Mouse (Mus musculus) kidney, embryonic 15.5 days (tissue): ENCODE results near the gene Pex11g. TPM values are rescaled to one million over a fixed set of nuclear protein-coding genes. Genes with fewer than 3 reads are reported as not detected.
A peak's percentile ranks its signal among the peaks of the same experiment; 100 is the strongest.

Experiments
- ATAC-seq: fragments of 200-750 bp; cut with Nextera tagmentation; replicated peaks from 2 replicates; pipeline ENCODE4 v1.8.0; 2017; ENCODE audit warnings: moderate TSS enrichment; ENCODE audit not compliant: low FRiP score
- H3K27ac ChIP-seq: fragments of 300-500 bp; sonication (generic); 2 replicates; pipeline ENCODE4 v1.5.1; 2015; ENCODE audit warnings: mild to moderate bottlenecking, inconsistent platforms
- H3K27me3 ChIP-seq: fragments of 300-500 bp; sonication (generic); 2 replicates; pipeline ENCODE4 v1.6.1; 2015; ENCODE audit warnings: inconsistent platforms
- H3K36me3 ChIP-seq: fragments of 300-500 bp; sonication (generic); 2 replicates; pipeline ENCODE4 v1.6.1; 2015; ENCODE audit warnings: inconsistent platforms
- H3K4me1 ChIP-seq: fragments of 300-500 bp; sonication (generic); 2 replicates; pipeline ENCODE4 v1.6.1; 2015; ENCODE audit warnings: inconsistent platforms
- H3K4me2 ChIP-seq: fragments of 300-500 bp; sonication (generic); 2 replicates; pipeline ENCODE4 v1.6.1; 2015; ENCODE audit warnings: moderate library complexity, mild to moderate bottlenecking, inconsistent platforms
- H3K4me3 ChIP-seq: fragments of 300-500 bp; sonication (generic); replicated peaks from 2 replicates; pipeline ENCODE4 v1.5.1; 2015; ENCODE audit warnings: mild to moderate bottlenecking, inconsistent platforms
- H3K9ac ChIP-seq: fragments of 300-500 bp; sonication (generic); 2 replicates; pipeline ENCODE4 v1.6.1; 2015; ENCODE audit warnings: mild to moderate bottlenecking, inconsistent platforms
- H3K9me3 ChIP-seq: fragments of 300-500 bp; sonication (generic); replicated peaks from 2 replicates; pipeline ENCODE4 v1.6.1; 2016; ENCODE audit warnings: inconsistent platforms
- WGBS: fragments of 180-500 bp; shearing (Covaris S2); methylation state at CpG from one replicate; pipeline ENCODE4 v1.1.7; 2015; ENCODE audit warnings: mixed read lengths; 5-methylcytosine and 5-hydroxymethylcytosine counted together
- polyA plus RNA-seq: library from polyadenylated mRNA; unstranded; fragments of >200 nt; fragmentation: Nextera tagmentation; extraction: Ambion mirVana; gene quantifications from 2 replicates; pipeline ENCODE4 v1.2.1, GENCODE M21; 2015

Pex11g gene
- polyA plus RNA-seq, 1 experiment from 2014 or later, result 7.5 TPM

DNA sequence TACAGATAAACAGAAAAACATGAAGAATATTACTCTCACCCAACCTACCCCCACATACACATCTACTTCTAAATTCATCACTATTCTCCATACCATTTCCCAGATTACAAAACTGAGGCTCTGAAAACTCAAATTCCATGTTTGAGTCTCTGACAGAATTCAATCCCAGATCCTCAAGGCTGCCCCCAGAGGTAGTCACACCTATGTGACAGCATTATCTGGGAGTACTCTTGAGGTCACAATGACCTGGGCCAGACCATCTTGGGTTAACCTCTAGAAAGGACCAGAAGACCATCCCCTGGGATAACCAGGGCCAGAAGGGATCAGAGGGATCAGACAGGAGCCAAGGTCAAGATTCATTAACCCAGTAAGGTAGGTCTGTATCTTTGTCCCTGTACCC, 3.1 kb upstream of the Pex11g start, which contains the start of gene Tex45:
TSS of gene Tex45 (plus strand) at position 301 of the 400 bp plus-strand sequence.
- H3K4me2 ChIP-seq, result no peak within 1 kb of the TSS
- H3K4me3 ChIP-seq, result no peak within 1 kb of the TSS
- H3K9ac ChIP-seq, result no peak within 1 kb of the TSS
- H3K36me3 ChIP-seq, result no peaks in the 10 kb centered on the region
- no peak for ATAC-seq
- H3K27me3 ChIP-seq, result peaks cover 6% of the 10 kb centered on the region; the same call in 1 of the 2 replicates
- no peaks in the 10 kb centered on the region for H3K9me3 ChIP-seq
- no peak within 1 kb of the TSS for H3K27ac ChIP-seq
- H3K4me1 ChIP-seq, result peaks cover 14% of the 10 kb centered on the region

DNA sequence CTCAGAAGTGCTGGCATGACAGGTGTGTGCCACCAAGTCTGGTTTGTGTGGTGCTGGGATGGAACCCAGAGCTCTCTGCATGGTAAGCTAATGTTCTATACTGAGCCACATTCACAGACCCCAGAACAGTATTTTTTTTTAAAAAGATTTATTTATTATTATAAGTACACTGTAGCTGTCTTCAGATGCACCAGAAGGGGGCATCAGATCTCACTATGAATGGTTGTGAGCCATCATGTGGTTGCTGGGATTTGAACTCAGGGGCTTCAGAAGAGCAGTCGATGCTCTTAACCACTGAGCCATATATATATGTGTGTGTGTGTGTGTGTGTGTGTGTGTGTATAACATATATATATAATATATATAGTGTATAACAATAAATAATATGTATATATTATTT, 1.4 kb upstream of the Pex11g start:
- ATAC-seq, result no peak
- Histone ChIP-seq H3K4me2 (no peak overlapping the region), H3K27me3 (no peaks in the 10 kb centered on the region), H3K36me3 (no peaks in the 10 kb centered on the region), H3K4me1 (peaks cover 14% of the 10 kb centered on the region), H3K27ac (no peak overlapping the region), H3K9me3 (no peaks in the 10 kb centered on the region), H3K4me3 (no peak overlapping the region), H3K9ac (no peak overlapping the region)
- WGBS, result 100% methylated on average over 1 of the region's 1 CpGs

DNA sequence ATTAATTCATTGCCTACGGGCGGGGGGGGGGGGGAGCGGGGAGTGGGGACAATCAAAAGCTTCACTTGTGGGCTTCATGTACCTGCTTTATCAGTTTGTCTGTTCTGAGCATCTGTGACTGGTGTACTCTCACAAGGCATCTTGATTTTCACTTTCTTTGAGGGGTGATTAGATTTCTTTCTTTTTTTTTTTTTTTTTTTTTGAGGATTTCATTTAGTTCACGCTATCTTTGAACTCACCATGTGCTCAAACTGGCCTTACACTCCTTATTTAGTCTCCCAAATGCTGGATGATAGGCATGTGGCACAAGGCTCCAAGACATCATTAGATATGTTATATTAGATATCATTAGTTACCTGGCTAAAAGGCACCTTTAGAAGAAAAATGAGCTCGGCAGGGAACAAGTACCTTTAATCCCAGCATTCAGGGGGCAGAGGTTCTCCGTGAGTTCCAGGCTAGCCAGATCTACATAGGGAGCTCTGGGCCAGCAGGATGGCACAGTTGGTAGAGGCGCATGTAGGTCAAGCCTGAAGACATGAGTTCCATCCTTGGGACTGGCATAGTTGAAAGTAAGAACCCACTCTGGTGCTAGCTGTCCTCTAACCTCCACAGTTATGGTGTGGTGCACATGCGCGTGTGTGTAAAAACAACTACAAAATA, 536 bp upstream of the Pex11g start:
- Histone ChIP-seq H3K4me2 (peak overlapping the region; percentile 78), H3K9me3 (no peaks in the 10 kb centered on the region), H3K36me3 (no peaks in the 10 kb centered on the region), H3K9ac (peak overlapping the region; percentile 53; the same call in 1 of the 2 replicates), H3K27ac (peak overlapping the region; percentile 81), H3K4me1 (peaks cover 14% of the 10 kb centered on the region), H3K4me3 (peak overlapping the region; percentile 50), H3K27me3 (no peaks in the 10 kb centered on the region)
- ATAC-seq, result peak; percentile 9
- 52% methylated on average over 9 of the region's 9 CpGs for WGBS

DNA sequence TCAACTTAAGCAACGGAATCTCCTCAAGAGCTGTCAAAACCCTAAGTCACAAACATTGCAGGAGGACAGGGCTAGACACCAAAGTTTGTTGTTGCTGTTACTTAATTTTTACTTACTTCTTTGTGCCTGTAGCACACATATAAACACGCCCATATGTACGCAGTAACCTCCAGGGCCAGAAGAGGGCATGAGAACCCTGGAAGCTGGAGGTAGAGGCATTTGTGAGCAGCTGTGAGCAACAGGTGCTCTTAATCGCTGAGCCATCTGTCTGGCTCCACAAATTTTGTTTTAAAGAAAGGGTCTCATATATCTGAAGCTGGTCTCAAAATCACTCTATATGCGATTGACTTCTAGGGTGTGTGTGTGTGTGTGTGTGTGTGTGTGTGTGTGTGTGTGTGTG, 3.2 kb downstream of the Pex11g start:
- Histone ChIP-seq H3K4me2 (no peak overlapping the region), H3K27me3 (no peaks in the 10 kb centered on the region), H3K27ac (no peak overlapping the region), H3K36me3 (no peaks in the 10 kb centered on the region), H3K9me3 (no peaks in the 10 kb centered on the region), H3K9ac (no peak overlapping the region), H3K4me3 (no peak overlapping the region), H3K4me1 (peaks cover 11% of the 10 kb centered on the region)
- 0 out of 2 replicates have a peak, but pooled peaks have one; percentile 11 for ATAC-seq
- 53% methylated on average over 5 of the region's 5 CpGs for WGBS

DNA sequence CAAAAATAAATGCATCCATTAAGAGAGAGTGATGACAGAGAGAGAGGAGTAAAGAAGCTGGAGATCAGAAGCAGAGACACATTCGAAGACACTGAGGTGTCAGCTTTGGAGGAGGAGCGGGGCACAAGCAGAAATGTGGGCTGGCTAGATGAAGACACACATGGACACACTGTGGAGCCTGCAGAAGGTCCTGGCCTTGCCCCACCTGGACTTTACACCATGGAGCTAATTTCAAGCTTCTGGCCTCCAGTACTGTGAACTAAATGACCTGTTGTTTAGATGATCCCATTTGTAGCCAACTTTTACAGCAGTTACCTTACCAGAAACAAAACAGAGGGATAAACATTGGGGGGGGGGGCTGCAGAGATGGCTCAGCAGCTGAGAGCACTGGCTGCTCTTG, 4.2 kb downstream of the Pex11g start:
- Histone ChIP-seq H3K4me2 (no peak overlapping the region), H3K9ac (no peak overlapping the region), H3K4me3 (no peak overlapping the region), H3K36me3 (0 out of 2 replicates have a peak, but pooled peaks cover 2% of the 10 kb centered on the region), H3K9me3 (no peaks in the 10 kb centered on the region), H3K27me3 (no peaks in the 10 kb centered on the region), H3K27ac (no peak overlapping the region), H3K4me1 (peaks cover 10% of the 10 kb centered on the region)
- WGBS, result 88% methylated on average over 2 of the region's 2 CpGs
- ATAC-seq, result no peak

DNA sequence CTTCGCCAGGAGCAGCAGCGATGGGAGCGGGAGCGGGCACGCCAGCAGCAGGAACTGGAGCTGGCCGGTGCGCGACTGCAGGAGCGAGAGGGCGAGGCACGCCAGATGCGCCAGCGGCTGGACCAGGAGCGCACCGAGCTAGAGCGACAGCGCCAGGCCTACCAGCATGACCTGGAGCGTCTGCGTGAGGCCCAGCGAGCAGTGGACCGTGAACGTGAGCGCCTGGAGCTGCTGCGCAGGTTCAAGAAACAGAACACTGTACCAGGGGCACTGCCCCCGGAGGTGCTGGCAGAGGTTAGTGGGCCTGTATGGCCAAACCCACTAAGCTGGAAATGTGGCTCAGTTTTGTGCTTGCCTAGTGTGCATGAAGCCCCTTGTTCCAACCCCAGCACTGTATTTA, 15.5 kb downstream of the Pex11g start:
- H3K9ac ChIP-seq, result no peak overlapping the region
- no peak overlapping the region for H3K4me3 ChIP-seq
- WGBS, result 87% methylated on average over 25 of the region's 25 CpGs
- H3K36me3 ChIP-seq, result peaks cover 98% of the 10 kb centered on the region
- ATAC-seq, result 0 out of 2 replicates have a peak, but pooled peaks have one; percentile 47
- H3K27ac ChIP-seq, result no peak overlapping the region
- H3K27me3 ChIP-seq, result no peaks in the 10 kb centered on the region
- H3K9me3 ChIP-seq, result no peaks in the 10 kb centered on the region
- no peaks in the 10 kb centered on the region for H3K4me1 ChIP-seq
- H3K4me2 ChIP-seq, result no peak overlapping the region

DNA sequence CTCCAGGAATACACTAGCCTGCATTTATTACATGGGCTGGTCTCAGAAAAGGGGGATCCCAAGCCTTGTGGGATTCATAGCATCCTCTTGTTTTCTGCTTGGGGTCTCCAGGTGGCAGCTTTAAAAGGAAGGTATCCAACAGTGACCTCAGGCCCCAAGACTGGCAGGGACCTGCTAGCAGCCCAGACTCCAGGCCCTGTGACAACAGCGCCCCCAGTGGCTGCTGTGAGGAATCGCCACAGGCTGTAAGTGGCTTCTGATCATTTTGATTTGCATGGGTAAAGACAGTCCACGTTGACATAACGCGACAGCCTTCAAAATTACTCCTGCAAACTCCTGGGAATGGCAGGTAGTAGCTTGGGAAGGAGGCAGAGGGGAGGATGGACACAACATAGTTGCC, 16.8 kb downstream of the Pex11g start:
- no peaks in the 10 kb centered on the region for H3K9me3 ChIP-seq
- peaks cover 97% of the 10 kb centered on the region for H3K36me3 ChIP-seq
- H3K4me3 ChIP-seq, result no peak overlapping the region
- no peak overlapping the region for H3K4me2 ChIP-seq
- 39% methylated on average over 5 of the region's 5 CpGs for WGBS
- ATAC-seq, result no peak
- H3K9ac ChIP-seq, result no peak overlapping the region
- H3K27ac ChIP-seq, result no peak overlapping the region
- no peaks in the 10 kb centered on the region for H3K4me1 ChIP-seq
- H3K27me3 ChIP-seq, result no peaks in the 10 kb centered on the region

DNA sequence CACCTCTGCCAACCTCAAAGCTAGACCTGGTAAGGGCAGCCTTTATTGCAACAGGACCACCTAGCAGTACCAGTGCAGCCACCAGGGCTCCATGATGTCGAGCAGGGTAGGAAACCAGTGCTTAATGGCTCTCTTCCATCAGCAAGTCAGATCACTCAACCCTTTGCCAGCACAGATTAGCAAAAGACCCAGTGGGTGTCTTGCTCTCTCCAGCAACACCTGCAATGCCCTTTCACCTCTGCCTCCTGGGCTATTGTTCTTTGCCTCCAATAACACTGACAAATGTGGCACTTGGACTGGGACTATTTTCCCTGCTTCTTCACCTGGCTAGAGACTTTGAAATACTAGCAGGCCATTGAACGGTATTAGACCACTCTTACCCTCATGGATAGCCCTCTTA, 18.3 kb downstream of the Pex11g start:
- no peaks in the 10 kb centered on the region for H3K9me3 ChIP-seq
- H3K27ac ChIP-seq, result no peak overlapping the region
- peaks cover 90% of the 10 kb centered on the region for H3K36me3 ChIP-seq
- no peaks in the 10 kb centered on the region for H3K27me3 ChIP-seq
- WGBS, result 90% methylated on average over 2 of the region's 2 CpGs
- no peak overlapping the region for H3K4me2 ChIP-seq
- H3K4me3 ChIP-seq, result no peak overlapping the region
- no peaks in the 10 kb centered on the region for H3K4me1 ChIP-seq
- no peak overlapping the region for H3K9ac ChIP-seq
- no peak for ATAC-seq

DNA sequence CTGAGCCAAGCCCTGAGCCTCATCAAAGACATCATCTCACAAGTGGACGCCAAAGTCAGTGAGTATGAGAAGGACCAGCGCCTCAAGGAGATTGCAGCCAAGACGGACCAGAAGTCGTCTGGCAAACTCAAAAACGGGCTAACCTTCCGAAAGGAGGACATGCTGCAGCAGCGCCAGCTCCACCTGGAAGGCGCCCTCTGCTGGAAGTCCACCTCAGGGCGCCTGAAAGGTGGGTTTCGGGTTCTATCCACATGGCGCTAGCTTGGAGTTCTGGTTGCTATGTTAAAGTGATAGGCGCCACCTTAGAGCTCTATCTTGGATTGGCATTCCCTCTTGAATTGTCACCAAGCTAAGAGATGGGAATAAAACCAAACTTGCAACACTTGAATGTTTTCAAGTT, 28.0 kb downstream of the Pex11g start:
- no peak overlapping the region for H3K4me3 ChIP-seq
- no peak overlapping the region for H3K9ac ChIP-seq
- no peaks in the 10 kb centered on the region for H3K9me3 ChIP-seq
- H3K27ac ChIP-seq, result no peak overlapping the region
- no peak for ATAC-seq
- no peak overlapping the region for H3K4me2 ChIP-seq
- no peaks in the 10 kb centered on the region for H3K27me3 ChIP-seq
- peaks cover 85% of the 10 kb centered on the region for H3K36me3 ChIP-seq
- no peaks in the 10 kb centered on the region for H3K4me1 ChIP-seq
- WGBS, result 86% methylated on average over 12 of the region's 12 CpGs

DNA sequence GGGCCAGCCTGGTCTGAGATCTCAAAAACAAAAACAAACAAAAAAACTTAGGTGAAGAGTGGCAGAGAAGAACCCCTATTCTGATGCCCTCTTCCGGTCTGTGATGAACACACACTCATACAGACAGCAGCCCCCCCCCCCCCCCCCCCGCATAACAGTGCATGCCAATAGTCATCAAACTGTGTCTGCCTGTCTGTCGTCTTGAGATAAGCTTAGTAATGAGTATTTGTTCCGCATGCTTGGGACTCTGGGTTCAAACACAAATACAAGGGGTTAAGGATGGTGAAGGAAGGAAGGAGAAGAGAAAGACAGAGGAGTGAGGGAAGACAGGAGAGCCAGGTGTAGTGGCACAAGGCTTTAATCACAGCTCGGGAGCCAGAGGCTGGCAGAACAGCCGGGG, 31.0 kb downstream of the Pex11g start:
- WGBS, result 85% methylated on average over 6 of the region's 6 CpGs
- Histone ChIP-seq H3K27me3 (no peaks in the 10 kb centered on the region), H3K4me2 (no peak overlapping the region), H3K9me3 (no peaks in the 10 kb centered on the region), H3K4me1 (no peaks in the 10 kb centered on the region), H3K36me3 (peaks cover 97% of the 10 kb centered on the region), H3K9ac (no peak overlapping the region), H3K27ac (no peak overlapping the region), H3K4me3 (no peak overlapping the region)
- ATAC-seq, result no peak

DNA sequence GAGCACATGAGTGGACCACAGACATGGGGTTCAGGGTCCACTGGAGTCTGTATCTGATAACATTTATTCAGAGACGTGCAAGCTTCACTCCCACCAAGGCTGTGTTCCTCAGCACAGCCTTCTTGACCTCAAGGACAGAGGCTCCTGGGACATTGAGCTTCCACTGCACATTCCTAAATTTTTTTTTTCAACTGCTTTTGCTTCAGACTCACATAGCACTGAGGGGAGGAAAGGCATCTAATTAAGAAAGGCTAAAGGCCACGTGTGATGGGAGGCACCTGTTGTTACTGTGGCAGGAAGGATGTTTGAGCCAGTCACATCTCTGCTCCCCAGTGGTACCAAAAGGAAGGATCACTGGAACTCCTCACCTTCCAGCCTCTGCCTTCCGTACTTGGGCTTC, 36.4 kb downstream of the Pex11g start:
- no peaks in the 10 kb centered on the region for H3K9me3 ChIP-seq
- H3K4me3 ChIP-seq, result no peak overlapping the region
- WGBS, result 51% methylated on average over 3 of the region's 3 CpGs
- peaks cover 82% of the 10 kb centered on the region for H3K36me3 ChIP-seq
- H3K4me2 ChIP-seq, result no peak overlapping the region
- ATAC-seq, result peak; percentile 65
- 0 out of 2 replicates have a peak overlapping the region, but pooled peaks have one; percentile 22 for H3K27ac ChIP-seq
- peaks cover 3% of the 10 kb centered on the region; the same call in 1 of the 2 replicates for H3K4me1 ChIP-seq
- H3K27me3 ChIP-seq, result no peaks in the 10 kb centered on the region
- no peak overlapping the region for H3K9ac ChIP-seq

DNA sequence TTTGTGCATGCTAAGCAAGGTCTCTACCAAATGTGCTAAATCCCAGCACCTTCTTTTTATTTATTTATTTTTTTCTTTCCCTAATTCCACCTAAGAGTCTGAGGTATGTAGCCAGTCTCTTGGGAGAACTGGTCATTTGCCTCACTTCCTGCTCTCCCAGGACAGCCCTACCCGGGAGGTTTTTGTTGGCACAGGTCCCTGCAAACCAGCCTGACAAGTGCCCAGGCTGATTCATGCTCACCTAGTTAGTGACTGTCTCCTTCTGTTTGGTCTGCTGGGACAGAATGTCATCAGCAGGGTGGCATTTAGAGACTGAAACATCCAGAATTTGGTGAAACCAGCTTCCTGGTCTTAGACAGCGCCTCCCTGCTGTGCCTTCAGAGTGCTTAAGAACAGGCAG, 37.5 kb downstream of the Pex11g start:
- WGBS, result 58% methylated on average over 2 of the region's 2 CpGs
- Histone ChIP-seq H3K4me2 (no peak overlapping the region), H3K4me1 (peaks cover 3% of the 10 kb centered on the region; the same call in 1 of the 2 replicates), H3K36me3 (peaks cover 72% of the 10 kb centered on the region), H3K27ac (0 out of 2 replicates have a peak overlapping the region, but pooled peaks have one; percentile 18), H3K9ac (no peak overlapping the region), H3K4me3 (no peak overlapping the region), H3K9me3 (no peaks in the 10 kb centered on the region), H3K27me3 (no peaks in the 10 kb centered on the region)
- ATAC-seq, result no peak

DNA sequence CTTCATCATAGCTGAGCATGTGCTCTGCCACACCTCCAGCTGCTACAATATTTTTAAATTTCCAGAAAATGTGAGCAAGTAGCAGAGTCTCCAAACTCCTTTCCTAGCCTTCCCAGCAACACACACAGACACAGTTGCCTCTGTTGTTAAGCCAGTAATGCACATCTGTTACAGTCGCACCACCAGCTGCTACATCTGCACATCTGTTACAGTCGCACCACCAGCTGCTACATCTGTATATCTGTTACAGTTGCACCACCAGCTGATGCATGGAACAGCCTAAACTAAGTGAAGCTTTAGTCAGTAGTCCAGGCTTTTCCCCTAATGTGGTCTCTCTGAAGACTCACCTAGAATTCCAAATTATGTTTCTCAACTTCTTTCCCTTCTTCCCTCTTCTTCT, 39.1 kb downstream of the Pex11g start:
- 91% methylated on average over 2 of the region's 2 CpGs for WGBS
- Histone ChIP-seq H3K27ac (no peak overlapping the region), H3K9ac (no peak overlapping the region), H3K4me2 (no peak overlapping the region), H3K36me3 (peaks cover 59% of the 10 kb centered on the region), H3K27me3 (no peaks in the 10 kb centered on the region), H3K4me3 (no peak overlapping the region), H3K4me1 (peaks cover 3% of the 10 kb centered on the region; the same call in 1 of the 2 replicates), H3K9me3 (no peaks in the 10 kb centered on the region)
- no peak for ATAC-seq
